Mouse (Mus musculus) adrenal gland, adult (tissue): ENCODE measurements around the gene Lonrf2.

ENCODE experiments used
- DNase-seq, 2 experiments: peaks; one replicate each; pipeline ENCODE4 v3.0.0; 2022 to 2023; ENCODE audit warnings: low spot score in 1 of 2; ENCODE audit not compliant: inconsistent age in 2 of 2

Gene Lonrf2

DNA sequence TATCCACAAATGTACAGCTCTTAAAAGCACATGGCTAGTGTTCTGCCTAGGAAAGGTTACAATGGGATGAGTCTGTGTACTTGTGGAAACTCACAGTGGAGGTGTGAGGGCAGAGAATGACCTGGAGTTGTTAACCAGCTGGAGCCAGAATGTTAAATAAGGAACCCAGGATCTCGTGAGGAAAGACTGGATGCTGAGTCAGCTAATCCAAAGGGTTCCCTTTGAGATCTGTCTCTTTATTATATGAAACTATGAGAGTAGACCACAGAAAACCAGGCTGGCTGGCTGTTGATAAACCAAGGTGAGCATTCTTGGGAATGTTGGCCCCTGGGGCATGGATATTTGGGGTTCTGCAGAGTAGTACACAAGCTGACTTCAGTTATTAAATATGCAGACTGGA lies 3.4 kb upstream of the Lonrf2 start:
- DNase-seq: no peak

DNA sequence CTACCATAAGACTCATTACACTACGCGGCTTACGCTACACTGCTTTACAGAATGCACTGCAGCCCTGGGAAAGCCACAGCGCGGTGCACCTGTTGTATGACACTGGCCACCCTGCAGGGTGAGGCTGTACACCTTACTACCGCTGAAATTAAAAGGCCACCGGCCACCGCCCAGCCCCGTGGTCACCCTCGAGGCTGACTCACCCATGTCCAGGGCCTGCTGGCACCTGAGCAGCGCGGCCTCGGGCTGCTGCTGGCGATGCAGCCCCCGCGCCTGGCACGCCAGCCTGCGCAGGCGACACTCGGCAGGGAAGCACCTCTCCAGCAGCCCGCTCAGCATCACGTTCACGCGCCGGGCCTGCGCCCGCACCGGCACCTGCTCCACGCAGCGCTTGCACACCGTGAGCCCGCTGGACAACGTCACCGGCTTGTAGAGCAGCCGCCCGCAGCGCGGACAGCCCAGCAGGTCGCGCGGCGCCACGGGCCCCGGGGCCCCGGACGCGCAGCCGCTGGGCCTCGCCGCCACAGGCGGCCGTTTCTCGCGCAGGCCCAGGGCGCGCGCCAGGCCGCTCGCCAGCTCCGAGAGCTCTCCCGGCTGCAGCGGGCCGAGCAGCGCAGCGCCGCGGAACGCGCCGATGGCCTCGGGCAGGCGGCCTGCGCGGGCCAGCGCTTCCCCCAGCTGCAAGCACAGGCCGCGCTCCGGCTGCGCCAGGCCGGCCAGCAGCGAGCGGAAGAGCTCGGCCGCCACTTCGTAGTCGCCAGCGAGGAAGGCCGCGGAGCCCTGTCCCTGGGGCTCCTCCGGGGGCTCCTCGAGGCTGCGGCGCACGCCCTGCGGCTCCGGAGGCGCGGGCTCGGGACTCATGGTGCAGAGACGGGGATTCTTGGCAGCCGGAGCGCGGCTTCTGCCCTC lies 689 bp downstream of the Lonrf2 start:
- DNase-seq: peak; percentile 39 to 73

DNA sequence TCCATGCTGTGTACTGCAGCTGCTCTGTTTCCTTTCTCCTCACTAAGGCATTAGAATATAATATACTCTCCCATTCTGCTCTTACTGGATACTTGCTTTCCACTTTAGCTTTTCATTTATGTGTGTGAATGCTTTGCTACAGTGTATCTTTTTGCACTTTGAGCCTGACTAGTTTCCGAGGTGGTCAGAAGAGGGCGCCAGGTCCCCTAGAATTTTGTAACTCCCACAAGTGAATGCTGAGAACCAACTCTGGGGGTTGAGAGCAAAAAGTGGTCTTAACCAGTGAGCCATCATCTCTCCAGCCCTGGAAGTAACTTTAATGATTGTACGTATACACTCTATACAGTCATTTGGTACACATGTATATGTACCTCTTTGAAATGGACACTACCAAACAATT lies 1.6 kb downstream of the Lonrf2 start:
- peak; percentile 14 to 71 for DNase-seq

DNA sequence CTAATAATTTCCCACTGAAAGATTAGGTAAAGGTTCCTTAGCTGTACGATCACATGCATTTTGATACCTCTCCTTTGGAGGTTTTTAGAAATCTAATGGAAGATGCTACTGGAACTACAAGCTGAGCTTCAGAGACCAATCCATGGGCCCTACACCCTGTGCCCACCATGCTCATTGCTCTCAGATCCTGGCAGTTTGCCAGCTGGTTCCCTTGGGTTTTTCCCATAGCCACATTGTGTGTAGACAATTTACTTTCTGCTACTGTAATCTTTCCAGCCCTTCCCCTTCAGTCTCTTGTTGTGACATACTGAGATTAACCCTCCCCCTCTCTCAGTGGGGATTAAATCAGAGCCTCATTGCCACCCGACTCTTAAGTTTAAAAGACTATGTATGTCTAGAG lies 11.6 kb downstream of the Lonrf2 start:
- no peak for DNase-seq

DNA sequence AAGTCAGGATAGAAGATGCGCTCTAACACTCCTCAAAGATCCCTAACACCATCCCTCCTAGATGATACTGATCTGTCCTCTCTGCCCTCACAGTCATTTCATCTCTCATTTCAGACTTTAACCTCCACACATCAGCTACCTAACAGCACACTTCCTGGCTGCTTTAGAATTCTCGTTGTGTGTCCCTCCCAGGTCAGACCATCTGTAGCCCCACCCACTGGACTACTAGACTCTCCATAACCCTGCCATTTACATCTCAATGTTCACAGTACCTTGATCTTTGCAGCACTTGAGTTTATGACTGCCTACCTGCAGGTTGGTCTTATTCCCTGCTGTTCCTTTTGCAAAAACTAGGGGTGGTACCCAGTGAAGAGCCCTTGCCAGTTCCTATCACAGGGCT lies 12.7 kb downstream of the Lonrf2 start:
- DNase-seq: no peak

DNA sequence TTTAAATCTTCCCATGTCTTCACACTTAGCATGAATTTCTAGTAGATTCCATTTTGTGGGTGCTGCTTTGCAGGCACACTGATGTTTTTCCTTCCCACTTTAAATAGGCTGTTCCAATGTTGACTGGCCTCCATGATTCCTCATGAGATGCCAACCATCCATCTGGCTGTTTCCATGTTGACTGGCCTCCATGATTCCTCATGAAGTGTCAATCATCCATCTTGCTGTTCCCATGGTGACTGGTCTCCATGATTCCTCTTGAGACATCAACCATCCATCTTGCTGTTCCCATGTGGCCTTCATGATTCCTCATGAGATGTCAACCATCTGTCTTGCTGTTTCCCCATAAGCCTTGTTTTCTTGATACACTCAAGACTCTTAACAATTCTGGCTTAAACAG lies 16.8 kb downstream of the Lonrf2 start:
- no peak for DNase-seq

DNA sequence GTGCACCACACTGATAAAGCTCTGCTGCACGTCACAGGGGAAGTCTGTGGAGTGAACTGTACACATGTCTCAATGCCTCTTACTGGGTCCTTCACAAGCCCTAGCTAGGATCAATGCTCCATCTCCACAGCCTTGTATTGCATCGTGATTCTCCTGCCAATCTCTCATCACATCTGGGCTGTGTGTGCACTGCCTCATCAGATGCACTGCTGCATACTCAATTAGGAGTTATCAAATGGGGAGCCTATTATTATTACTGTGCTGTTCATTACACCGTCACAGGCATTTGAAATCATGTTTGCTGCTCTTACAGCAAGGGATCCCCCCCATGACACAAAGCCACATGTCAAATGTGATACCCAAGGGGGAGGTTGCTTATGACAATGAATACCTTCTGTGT lies 18.8 kb downstream of the Lonrf2 start:
- no peak for DNase-seq

DNA sequence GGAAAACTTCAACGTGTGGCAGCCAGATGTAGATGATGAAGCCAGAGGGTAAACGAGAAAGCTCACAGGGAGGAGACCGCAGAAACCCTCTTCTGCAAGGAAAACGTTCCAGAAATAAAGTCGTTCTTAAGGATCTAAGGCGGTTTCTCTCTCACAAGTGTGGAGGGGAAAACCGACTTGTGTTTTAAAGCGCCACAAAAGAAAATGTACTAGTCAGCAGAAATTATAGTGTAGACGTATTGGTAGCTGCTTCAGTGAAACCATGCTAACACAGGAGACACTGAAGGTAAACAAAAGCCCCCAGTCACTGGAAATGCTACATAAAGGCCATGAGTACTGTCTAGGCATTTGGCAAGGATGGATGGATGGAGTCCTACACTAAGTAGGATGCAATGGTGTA lies 19.2 kb downstream of the Lonrf2 start:
- no peak for DNase-seq

DNA sequence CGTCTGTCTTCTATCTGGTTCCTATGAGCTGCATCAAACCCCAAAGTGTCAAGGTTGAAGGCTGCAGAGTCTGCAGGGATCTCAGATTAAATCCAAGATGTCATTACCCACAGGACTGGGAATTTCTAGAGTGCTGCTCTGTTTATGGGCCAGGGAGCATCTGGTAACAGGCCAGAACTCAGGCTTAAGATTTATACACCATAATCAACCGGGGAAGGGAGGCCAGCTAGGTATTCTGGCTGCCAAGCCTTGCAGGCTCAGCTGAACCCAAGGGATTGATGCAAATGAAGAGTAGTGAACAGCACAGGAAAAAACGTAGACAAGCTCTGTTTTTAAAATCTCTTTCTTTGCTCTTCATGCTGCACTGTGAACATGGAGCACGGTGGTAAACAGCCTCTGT lies 20.2 kb downstream of the Lonrf2 start:
- no peak for DNase-seq

DNA sequence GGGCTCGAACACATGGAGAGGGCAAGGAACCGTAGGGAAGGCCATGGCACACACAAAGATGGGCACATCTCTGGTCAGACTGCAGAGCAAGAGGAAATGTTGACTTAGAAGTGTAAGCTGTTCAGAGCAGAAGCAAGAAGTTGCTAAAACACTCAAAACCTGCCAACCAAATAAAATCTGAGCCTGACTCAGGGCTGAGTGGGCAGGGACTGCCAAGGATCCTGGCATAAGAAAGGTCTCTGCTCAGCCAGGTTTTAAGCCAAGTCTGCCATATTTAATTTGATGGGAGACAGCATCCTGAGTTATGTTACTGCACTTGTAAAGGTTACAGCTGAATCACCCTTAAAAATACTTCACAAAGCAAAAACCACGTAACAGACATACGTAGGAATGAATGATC lies 29.4 kb downstream of the Lonrf2 start:
- peak in 1 of 2 experiments; percentile 39 for DNase-seq

DNA sequence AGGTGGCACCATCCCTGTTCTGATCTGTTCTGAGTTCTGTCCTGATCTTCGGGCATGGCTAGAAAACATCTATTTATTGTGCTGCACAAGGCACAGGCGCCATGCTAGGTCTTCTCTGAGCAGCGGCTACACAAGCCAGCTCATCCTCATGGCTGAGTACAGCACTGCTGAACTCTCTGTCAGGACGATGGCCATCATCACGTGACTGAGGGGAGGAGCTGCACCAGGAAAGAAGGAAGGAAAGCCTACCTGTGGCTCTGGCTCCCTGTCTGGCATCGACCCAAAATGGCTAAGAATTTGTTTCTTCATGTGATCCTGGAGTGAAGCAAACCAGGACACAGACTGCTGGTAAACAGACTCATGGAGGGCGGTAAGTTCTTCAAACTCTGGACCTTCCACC lies 36.1 kb downstream of the Lonrf2 start:
- no peak for DNase-seq

DNA sequence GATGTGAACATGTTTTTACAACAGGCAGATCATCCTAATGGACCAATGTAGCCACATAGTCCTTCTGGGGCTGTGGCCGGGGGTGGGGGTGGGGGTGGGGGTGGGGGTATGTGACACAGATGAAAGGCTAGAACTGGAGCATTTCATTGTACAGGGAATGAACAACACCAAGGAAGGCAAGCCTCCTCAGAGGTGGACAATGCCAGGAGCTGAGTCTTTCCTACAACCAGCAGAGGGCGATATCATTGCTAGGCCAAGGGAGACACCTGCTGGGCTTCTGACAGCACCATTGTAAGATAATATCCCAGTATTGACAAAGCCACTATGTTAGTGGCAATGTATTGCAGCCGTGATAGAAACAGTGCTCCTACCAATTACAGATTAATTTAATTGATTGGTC lies 37.2 kb downstream of the Lonrf2 start:
- DNase-seq: peak in 1 of 2 experiments; percentile 64

DNA sequence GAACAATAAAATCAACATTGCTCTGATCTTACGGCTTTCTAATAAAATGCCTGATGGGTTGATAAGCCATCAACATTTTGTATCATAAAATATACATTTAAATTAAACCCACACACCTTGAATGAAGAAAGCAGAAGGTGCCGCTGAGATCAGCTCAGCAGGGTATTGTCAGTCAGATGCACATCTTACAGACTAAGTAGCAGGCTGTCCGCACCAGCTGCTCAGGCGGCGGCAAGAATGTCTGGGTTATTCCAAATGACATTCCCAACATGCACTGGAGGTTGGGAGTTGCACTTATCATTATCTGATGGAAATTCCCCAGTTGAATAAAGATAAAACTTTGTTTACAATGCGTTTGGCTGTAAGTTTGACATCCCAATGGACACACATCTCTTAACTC lies 39.6 kb downstream of the Lonrf2 start:
- no peak for DNase-seq

DNA sequence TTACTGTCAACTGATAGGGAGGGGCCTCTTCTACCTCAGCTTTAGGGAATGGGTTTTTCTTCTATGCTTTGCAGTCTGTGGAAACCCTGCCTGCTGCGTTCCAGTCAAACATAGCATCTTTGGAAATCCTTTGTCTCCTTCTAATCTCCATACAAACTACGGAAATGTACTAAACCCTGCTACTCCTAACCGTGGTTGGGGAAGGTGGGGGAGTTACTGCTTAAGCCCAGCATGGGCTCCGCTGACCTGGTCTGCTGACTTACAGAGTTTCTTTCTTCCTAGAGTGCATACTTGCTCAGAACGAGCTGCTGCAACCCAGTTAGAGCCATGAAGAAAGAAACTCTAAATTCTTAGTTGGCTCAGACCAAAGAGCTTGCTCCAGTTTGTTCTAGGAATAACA lies 41.0 kb downstream of the Lonrf2 start:
- no peak for DNase-seq

DNA sequence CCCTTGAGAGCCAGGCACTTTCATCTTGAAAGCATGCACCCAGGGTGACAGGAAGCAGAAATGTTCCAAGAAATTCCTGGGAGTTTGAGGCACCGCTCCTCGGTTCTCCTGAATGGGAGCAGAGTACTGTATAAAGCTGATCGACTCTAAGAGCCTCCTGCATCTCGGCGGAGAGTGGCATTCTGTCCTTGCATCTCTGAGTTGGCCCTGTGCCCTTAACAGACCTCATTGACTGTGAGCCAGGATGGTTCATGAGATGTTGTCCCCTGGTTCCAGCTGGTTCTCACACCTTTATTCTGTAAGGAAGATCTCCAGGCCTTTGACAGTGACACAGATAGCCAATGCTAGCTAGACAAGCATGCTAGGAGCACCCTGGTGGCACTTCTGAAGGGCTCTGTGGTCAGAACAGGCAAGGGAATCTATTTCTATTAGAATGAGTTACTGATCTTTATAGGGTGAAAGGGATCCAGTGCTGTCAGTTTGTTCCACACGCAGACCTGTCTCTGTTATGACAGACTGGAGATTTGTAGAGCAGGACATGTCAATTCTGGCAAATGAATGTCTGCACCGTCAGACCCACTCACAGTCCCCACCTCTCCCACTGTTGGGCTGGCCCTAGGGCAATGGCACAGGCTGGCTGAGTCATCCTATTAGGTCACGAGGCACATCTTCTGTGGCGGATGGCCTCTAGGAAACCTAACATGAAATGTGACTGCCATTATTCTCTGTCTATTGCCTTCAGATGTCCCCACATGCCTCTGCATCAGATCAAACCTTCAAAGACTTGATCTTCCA lies 45.3 kb downstream of the Lonrf2 start:
- DNase-seq: peak; percentile 34 to 68

DNA sequence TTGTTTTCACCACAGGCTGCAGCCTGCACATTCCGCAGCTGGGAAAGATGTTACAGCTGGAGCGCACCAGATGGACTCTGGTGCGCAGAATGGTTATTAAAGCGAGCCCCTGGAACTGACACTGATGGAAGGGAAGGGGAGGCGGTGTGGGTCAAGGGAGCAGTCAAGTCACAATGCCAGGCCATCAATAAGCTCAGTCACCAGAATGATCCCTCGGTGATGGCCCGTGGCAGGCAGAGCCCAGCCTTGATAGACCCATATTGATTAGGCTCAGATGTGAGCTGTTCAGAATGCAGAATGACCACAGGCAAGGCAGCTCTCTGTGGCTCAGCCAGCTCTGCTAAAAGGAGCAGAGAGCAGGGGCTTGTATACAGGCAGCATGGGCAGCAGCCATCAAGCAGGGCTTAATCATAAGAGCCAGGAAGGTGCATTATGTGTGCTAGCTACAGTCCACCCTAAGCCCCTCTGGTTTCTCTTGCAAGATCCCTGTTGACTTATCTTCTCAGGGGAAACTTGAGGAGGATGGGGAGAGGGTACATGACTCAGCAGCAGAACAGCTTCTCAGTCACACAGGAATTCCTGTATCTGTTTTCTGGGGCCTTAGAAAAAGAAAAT lies 46.4 kb downstream of the Lonrf2 start:
- DNase-seq: no peak

DNA sequence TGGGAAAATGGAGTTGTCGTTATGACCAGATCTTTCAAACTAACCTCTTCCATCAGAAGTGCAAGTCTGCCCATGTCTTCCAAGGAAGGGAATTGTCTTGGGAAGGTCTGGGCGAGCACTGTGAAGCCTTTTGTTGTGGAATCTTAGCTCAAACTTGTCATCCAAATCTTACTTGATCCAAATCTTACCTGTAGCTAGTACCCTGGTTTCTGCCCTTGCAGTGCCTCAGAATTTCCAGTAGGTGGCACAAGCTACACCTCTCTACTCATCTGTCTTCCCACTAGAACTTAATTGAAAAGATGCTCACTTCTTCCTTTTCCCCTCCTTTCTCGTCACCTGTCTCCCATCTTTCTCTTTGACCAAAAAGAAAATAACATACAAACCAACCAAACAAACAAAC lies 47.6 kb downstream of the Lonrf2 start:
- peak in 1 of 2 experiments; percentile 33 for DNase-seq

DNA sequence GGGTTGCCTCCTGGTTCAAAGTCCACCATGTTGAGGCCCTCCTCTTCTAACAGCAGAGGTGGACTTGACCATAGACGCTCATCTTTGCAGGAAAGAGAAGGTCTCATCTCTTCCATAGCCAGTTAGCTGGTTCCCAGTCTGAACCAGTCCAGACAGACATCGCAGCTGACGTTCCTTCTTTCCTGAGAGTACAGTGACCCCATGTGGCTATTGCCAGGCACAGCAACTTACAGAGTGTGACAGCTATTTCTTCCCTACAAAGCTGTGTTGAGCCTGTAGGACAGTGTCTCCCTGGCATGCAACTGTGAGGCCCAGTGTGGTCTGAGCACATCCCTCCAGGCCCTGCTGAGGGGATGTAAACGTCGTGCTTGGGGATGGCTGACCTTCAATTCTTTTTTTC lies 49.1 kb downstream of the Lonrf2 start:
- peak; percentile 26 to 79 for DNase-seq

DNA sequence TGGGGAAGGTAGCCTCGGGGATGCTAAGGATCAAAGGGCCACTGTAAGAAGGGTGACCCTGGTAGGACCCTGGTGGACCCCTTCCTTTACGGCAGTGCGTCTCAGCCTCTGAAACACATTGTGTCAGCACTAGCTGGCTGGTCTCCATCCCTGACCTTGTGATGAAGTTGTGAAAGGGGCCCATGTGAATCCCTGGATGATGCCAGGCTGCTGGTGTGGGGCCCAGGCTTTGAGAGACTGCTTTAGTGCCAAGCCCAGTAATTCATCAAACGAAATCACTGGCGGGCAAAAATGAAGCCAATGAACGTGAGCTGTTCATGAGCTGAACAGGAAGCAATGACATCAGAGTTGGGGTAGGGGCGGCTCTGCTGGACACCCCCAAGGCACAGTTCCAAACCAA lies 50.2 kb downstream of the Lonrf2 start:
- peak; percentile 9 to 70 for DNase-seq

DNA sequence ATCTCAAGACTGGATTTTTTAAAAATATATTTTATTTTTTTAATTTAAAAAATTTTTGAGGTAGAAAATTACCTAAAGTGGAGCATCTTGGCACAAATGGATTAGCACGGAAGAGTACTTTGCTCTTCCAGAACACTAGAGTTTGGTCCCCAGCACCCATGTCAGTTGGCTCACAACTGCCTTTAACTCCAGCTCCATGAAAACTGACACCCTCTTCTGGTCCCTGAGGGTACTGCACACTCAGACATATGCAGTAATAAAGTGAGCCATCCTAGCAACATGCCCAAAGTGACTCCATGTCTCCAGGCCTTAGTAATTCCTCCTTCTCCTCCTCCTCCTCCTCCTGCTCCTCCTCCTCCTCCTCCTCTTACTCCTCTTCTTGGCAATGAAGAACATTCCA lies 58.2 kb downstream of the Lonrf2 start:
- no peak for DNase-seq

DNA sequence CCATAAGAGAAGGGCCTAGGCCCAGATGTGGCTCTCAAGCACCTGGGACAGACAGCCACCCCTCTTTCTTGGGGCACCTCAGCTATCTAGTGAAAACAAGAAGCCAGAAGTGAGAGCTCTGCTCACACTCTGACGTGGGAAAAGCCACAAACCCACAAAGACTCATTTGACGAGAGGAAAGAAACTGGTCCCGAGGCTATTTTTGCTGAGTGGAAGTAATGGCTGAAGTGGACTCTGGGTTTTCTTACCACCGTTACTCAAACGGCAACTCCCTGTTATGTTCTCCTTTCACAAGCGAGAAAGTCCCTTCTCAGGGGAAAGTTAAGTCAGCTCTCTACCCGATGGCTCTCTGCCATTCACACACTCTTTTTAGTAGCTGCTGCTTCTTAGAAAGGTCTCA lies 59.0 kb downstream of the Lonrf2 start:
- DNase-seq: no peak

DNA sequence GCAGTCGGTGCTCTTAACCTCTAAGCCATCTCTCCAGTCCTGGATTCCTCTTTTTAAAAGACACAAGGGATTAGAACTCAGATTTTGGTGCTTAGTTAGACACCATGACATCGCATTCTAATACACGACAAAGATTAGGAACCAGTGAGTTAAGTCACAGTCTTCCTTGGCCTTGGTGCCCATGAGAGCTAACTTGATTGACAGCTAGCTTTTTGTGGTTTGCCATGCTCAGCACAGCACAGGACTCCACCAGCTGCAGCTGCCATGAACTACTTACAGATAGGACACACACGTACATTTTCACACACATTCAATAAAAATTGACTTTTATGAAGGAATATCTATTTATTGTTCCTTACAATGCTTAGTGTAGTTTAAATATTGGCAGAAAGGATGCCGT lies 60.8 kb downstream of the Lonrf2 start:
- DNase-seq: no peak
